33 mouse cellular contexts compared by ENCODE assay signal in genomic region chr9:120082691-120083090, GRCm38 (mm10). TPM values are rescaled to one million over a fixed set of nuclear protein-coding genes. Genes with fewer than 3 reads are reported as not detected.
DNase-seq lines count a peak whose midpoint lies in the region; ATAC-seq lines count a peak whose summit lies in the region.
"Had no signal": no experiment of that assay in that cellular context is flagged by ENCODE, and none has a peak within 500 bp of the region (broad histone marks: within the 10 kb centered on the region; RNA-seq: fewer than 3 reads in every experiment).

No protein-coding gene starts in this region.

- peak; percentile 38 for ATAC-seq in inflammation-experienced regulatory T-cells, adult 6 months
- ATAC-seq: forebrain, embryonic 13.5 days; forebrain, embryonic 16.5 days; intestine, embryonic 15.5 days; Patski had no signal

- intact Hi-C loops in left cerebral cortex, postnatal 10 days (cut with DNase I) = no loop called here

- peak; percentile 84 for DNase-seq in CD4-positive helper T cell, adult 2 months (ENCODE audit: low read depth, low spot score)
- DNase-seq in CD4-positive, CD25-positive, alpha-beta regulatory T cell, adult 2 months (ENCODE audit: low read depth, low spot score) = peak; percentile 71
- peak; percentile 76 for DNase-seq in T-cell, adult 2 months (ENCODE audit: low spot score)
- DNase-seq in adrenal gland, postnatal 14 days = no peak
- no peak for DNase-seq in B cell, adult 2 months
- no peak for DNase-seq in left cerebral cortex, postnatal 10 days (ENCODE audit: extremely low spot score in 1 of 2, low spot score in 2 of 2)
- DNase-seq in cerebellum, adult 11-12 months = no peak
- DNase-seq: adrenal gland, adult 8-10 months; cerebellum, adult 18-20 months; cerebellum, adult 9-10 months; gastrocnemius, postnatal 10 days; gastrocnemius, postnatal 36 days; heart, adult 2 months; heart, postnatal 36 days; kidney, adult 11 months had no signal

RNA-seq across cellular contexts. Expression of gene Ccr8, which starts 9.2 kb away (rescaled TPM):
- 100 to 1,000 TPM in 1 of 3 experiments, 10 to 100 TPM in 2; 58.7 to 102 (median 87.0) TPM for polyA plus RNA-seq in inflammation-experienced regulatory T-cells, adult 6 months (2017; shearing (Covaris generic))
- 0.41 TPM in 1 of 2 replicates, not detected in the other for total RNA-seq in adrenal gland, postnatal 14 days (2021)
- not detected for total RNA-seq in left cerebral cortex, postnatal 10 days (2021)
- total RNA-seq: adrenal gland, adult 8-10 months; adrenal gland, postnatal 4 days; CH12.LX; G1E; gastrocnemius, adult 18-20 months; gastrocnemius, postnatal 36 days; granulocyte monocyte progenitor cell, adult 5-6 weeks; heart, adult 2 months; heart, postnatal 36 days; hindbrain, postnatal 0 days had no signal
- polyA plus RNA-seq: embryonic facial prominence, embryonic 11.5 days; forebrain, embryonic 10.5 days; forebrain, embryonic 13.5 days; forebrain, embryonic 16.5 days; G1E; heart, adult 2 months; heart, embryonic 11.5 days; heart, embryonic 14.5 days; heart, postnatal 0 days; hindbrain, embryonic 11.5 days; hindbrain, embryonic 14.5 days; hindbrain, postnatal 0 days; Patski had no signal

RNA-seq across cellular contexts. Expression of gene Cx3cr1, which starts 13.0 kb away (rescaled TPM):
- polyA plus RNA-seq in inflammation-experienced regulatory T-cells, adult 6 months (2017; shearing (Covaris generic)) = 1 to 10 TPM in 1 of 3 experiments, under 1 TPM in 2; 0.29 to 1.2 (median 0.43) TPM
- 2.4 and 3.8 TPM in 2 replicates for total RNA-seq in adrenal gland, postnatal 14 days (2021)
- total RNA-seq in left cerebral cortex, postnatal 10 days (2021) = 10 to 100 TPM; 31.9 to 33.5 TPM
- total RNA-seq: CH12.LX had no signal
- polyA plus RNA-seq: G1E, Patski had no signal

RNA-seq across cellular contexts. Expression of gene Slc25a38, which starts 27.5 kb away (rescaled TPM):
- polyA plus RNA-seq in inflammation-experienced regulatory T-cells, adult 6 months (2017; shearing (Covaris generic)) = 10 to 100 TPM; 17.6 to 21.3 (median 18.1) TPM
- total RNA-seq in adrenal gland, postnatal 14 days (2021) = 21.6 and 22.6 TPM in 2 replicates
- total RNA-seq in left cerebral cortex, postnatal 10 days (2021) = 10 to 100 TPM; 24.5 to 26.6 TPM

RNA-seq across cellular contexts. Expression of gene Rpsa, which starts 44.8 kb away (rescaled TPM):
- polyA plus RNA-seq in inflammation-experienced regulatory T-cells, adult 6 months (2017; shearing (Covaris generic)) = 1,000 to 10,000 TPM; 2,403 to 3,589 (median 3,256) TPM
- total RNA-seq in adrenal gland, postnatal 14 days (2021) = 729 and 883 TPM in 2 replicates
- total RNA-seq in left cerebral cortex, postnatal 10 days (2021) = 100 to 1,000 TPM; 711 to 726 TPM

RNA-seq across cellular contexts. Expression of gene Xirp1, which starts 59.3 kb away (rescaled TPM):
- not detected for polyA plus RNA-seq in inflammation-experienced regulatory T-cells, adult 6 months (2017; shearing (Covaris generic))
- total RNA-seq in adrenal gland, postnatal 14 days (2021) = 0.22 and 0.30 TPM in 2 replicates
- total RNA-seq in left cerebral cortex, postnatal 10 days (2021) = under 1 TPM in 1 of 2 experiments, not detected in 1; 0.11 TPM
- total RNA-seq: CH12.LX; granulocyte monocyte progenitor cell, adult 5-6 weeks had no signal
- polyA plus RNA-seq: forebrain, embryonic 10.5 days; forebrain, embryonic 13.5 days; forebrain, embryonic 16.5 days; G1E; hindbrain, embryonic 11.5 days; hindbrain, embryonic 14.5 days had no signal

Comparison
In these comparisons a context has a peak if more than half of its experiments do, and no peak if none do; other contexts are left out.
1. DNase-seq: peak in CD4-positive helper T cell, adult 2 months (single experiment), CD4-positive, CD25-positive, alpha-beta regulatory T cell, adult 2 months (single experiment) and T-cell, adult 2 months (single experiment); none in adrenal gland, postnatal 14 days (single experiment), B cell, adult 2 months (0 of 2), left cerebral cortex, postnatal 10 days (0 of 2) and cerebellum, adult 11-12 months (single experiment).